In the genomic region with DNA sequence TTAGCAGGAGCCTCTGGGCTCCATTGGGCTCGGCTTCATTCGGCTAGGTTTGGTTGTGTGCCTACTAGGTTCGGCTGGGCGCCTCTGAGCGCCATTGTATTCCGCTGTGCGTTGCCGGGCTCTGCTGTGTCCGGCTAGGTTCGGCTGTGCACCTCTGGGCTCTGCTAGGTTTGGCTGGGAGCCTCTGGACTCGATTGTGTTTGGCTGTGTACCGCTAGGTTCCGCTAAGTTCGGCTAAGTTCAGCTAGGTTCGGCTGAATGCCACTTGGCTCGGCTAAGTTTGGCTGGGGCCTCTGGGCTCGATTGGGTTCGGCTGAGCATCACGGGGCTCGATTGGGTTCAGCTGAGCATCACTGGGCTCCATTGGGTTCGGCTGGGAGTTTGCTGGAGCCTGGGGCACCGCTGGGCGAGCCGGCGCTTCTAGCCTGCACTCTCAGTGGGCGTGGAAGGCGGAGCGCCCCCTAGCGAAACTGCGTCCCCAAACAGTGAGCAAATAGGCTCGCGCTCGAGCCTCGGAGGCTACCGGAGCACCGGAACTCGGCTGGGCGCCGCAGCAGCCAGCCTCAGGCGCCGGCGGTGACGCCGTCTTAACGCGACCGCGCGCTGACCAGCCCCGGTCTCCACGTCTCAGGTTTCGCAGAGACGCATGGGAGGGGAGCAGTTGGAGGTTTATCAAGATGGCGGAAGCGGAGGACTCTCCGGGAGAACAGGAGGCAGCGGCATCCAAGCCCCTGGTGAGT, we compare ENCODE assay signal across 8 mouse cellular contexts. TPM values are rescaled to one million over a fixed set of nuclear protein-coding genes. Genes with fewer than 3 reads are reported as not detected.
DNase-seq lines count a peak whose midpoint lies in the region; ATAC-seq and TF ChIP-seq lines count a peak whose summit lies in the region.

No protein-coding gene starts in this region.

- peak; percentile 91 for DNase-seq in A20 (ENCODE audit: low read depth, low spot score)
- peak; percentile 95 for DNase-seq in heart, embryonic 10.5 days (ENCODE audit: low spot score)
- peak; percentile 79 for DNase-seq in liver, adult 2 months (ENCODE audit: extremely low read depth, low read depth, low spot score)
- DNase-seq in splenic B cell, adult 2 months (ENCODE audit: low read depth, low spot score) = peak; percentile 92

- no peak for TF ChIP-seq POLR2A in bone marrow macrophage, adult 2 months (IDR thresholded peaks at IDR 0.05; ENCODE audit: borderline replicate concordance, low read depth, low read length)
- peak; percentile 43 for TF ChIP-seq POLR2A in embryonic fibroblast, embryonic 13.5 days (IDR thresholded peaks at IDR 0.05; ENCODE audit: low read depth, low read length)
- 0 out of 2 replicates have a peak, but pooled peaks have one; percentile 35 for TF ChIP-seq POLR2A in liver, adult 2 months (IDR thresholded peaks at IDR 0.05; ENCODE audit: extremely low read depth, insufficient read depth, low read length)
- peak; percentile 45 for TF ChIP-seq POLR2A in myocyte (IDR thresholded peaks at IDR 0.05; ENCODE audit: insufficient read length, low read depth)

- H3K4me1 ChIP-seq in bone marrow macrophage, adult 2 months (ENCODE audit: control insufficient read depth, insufficient read depth, low read length) = peaks cover 2% of the 10 kb centered on the region; the same call in 1 of the 2 replicates
- no peaks in the 10 kb centered on the region for H3K4me1 ChIP-seq in embryonic fibroblast, embryonic 13.5 days (ENCODE audit: control insufficient read depth, insufficient read depth, low read length)
- H3K4me1 ChIP-seq in heart, embryonic 10.5 days = no peaks in the 10 kb centered on the region
- peaks cover 6% of the 10 kb centered on the region; the same call in 1 of the 2 replicates for H3K4me1 ChIP-seq in kidney, embryonic 15.5 days
- peaks cover 1% of the 10 kb centered on the region; the same call in 1 of the 2 replicates for H3K4me1 ChIP-seq in liver, adult 2 months (ENCODE audit: control insufficient read depth, insufficient read depth, low read length)

- H3K27ac ChIP-seq in bone marrow macrophage, adult 2 months (ENCODE audit: insufficient read depth, low read depth, low read length) = peak overlapping the region; percentile 82
- H3K27ac ChIP-seq in embryonic fibroblast, embryonic 13.5 days (ENCODE audit: insufficient read depth, low read length) = peak overlapping the region; percentile 90
- peak overlapping the region; percentile 89 for H3K27ac ChIP-seq in heart, embryonic 10.5 days
- peak overlapping the region; percentile 96 for H3K27ac ChIP-seq in kidney, embryonic 15.5 days
- peak overlapping the region; percentile 84 for H3K27ac ChIP-seq in liver, adult 2 months (replicated peaks; ENCODE audit: insufficient read depth, low read depth, low read length)

- H3K9me3 ChIP-seq in heart, embryonic 10.5 days = no peaks in the 10 kb centered on the region
- no peaks in the 10 kb centered on the region for H3K9me3 ChIP-seq in kidney, embryonic 15.5 days (replicated peaks)

- peak overlapping the region; percentile 40 for H3ac ChIP-seq in myocyte (ENCODE audit: control insufficient read depth, insufficient read length)

- H3K9ac ChIP-seq in kidney, embryonic 15.5 days = peak overlapping the region; percentile 63
- peak overlapping the region; percentile 80 for H3K9ac ChIP-seq in liver, adult 2 months (ENCODE audit: low read depth, low read length)

- H3K79me2 ChIP-seq in liver, adult 2 months (ENCODE audit: control insufficient read depth, insufficient read depth, low read length) = no peaks in the 10 kb centered on the region; the same call in 1 of the 2 replicates
- peaks cover 16% of the 10 kb centered on the region for H3K79me2 ChIP-seq in myocyte (ENCODE audit: control insufficient read depth, insufficient read depth)

- no peak for TF ChIP-seq CTCF in bone marrow macrophage, adult 2 months (IDR thresholded peaks at IDR 0.05; ENCODE audit: low read depth, low read length)
- TF ChIP-seq CTCF in embryonic fibroblast, embryonic 13.5 days (IDR thresholded peaks at IDR 0.05; ENCODE audit: borderline replicate concordance, insufficient read depth, low read length) = peak; percentile 76; the same call in 1 of the 2 replicates
- TF ChIP-seq CTCF in liver, adult 2 months (IDR thresholded peaks at IDR 0.05; ENCODE audit: low read depth, low read length) = peak; percentile 80

- WGBS in heart, embryonic 10.5 days = 15% methylated on average over 57 of the region's 57 CpGs
- WGBS in kidney, embryonic 15.5 days = 24% methylated on average over 57 of the region's 57 CpGs
- under 1% methylated on average over 57 of the region's 57 CpGs for WGBS in liver, adult 2 months

- H3K27me3 ChIP-seq in heart, embryonic 10.5 days (ENCODE audit: insufficient read depth, poor library complexity, severe bottlenecking) = peaks cover 12% of the 10 kb centered on the region; the same call in 1 of the 2 replicates
- no peaks in the 10 kb centered on the region; the same call in 1 of the 2 replicates for H3K27me3 ChIP-seq in kidney, embryonic 15.5 days
- no peaks in the 10 kb centered on the region for H3K27me3 ChIP-seq in liver, adult 2 months (ENCODE audit: control insufficient read depth, insufficient read depth, low read length)
- H3K27me3 ChIP-seq in myocyte (ENCODE audit: control insufficient read depth, insufficient read depth, insufficient read length) = no peaks in the 10 kb centered on the region
- H3K27me3 ChIP-seq in splenic B cell, adult 2 months (ENCODE audit: control insufficient read depth, insufficient read depth, low read length, poor library complexity, severe bottlenecking) = no peaks in the 10 kb centered on the region

- H3K36me3 ChIP-seq in heart, embryonic 10.5 days = no peaks in the 10 kb centered on the region
- peaks cover 7% of the 10 kb centered on the region; the same call in 1 of the 2 replicates for H3K36me3 ChIP-seq in kidney, embryonic 15.5 days
- H3K36me3 ChIP-seq in liver, adult 2 months (ENCODE audit: control insufficient read depth, insufficient read depth, low read length) = peaks cover 10% of the 10 kb centered on the region
- no peaks in the 10 kb centered on the region for H3K36me3 ChIP-seq in myocyte (ENCODE audit: control insufficient read depth, insufficient read depth)
- H3K36me3 ChIP-seq in splenic B cell, adult 2 months (ENCODE audit: control insufficient read depth, insufficient read depth, low read length, poor library complexity, severe bottlenecking) = peaks cover 5% of the 10 kb centered on the region; the same call in 1 of the 2 replicates

- H3K4me3 ChIP-seq in bone marrow macrophage, adult 2 months (ENCODE audit: insufficient read depth, low read length) = peak overlapping the region; percentile 67
- peak overlapping the region; percentile 97 for H3K4me3 ChIP-seq in embryonic fibroblast, embryonic 13.5 days (ENCODE audit: insufficient read depth, low read length)
- peak overlapping the region; percentile 68 for H3K4me3 ChIP-seq in heart, embryonic 10.5 days
- peak overlapping the region; percentile 62 for H3K4me3 ChIP-seq in kidney, embryonic 15.5 days (replicated peaks)
- H3K4me3 ChIP-seq in liver, adult 2 months (ENCODE audit: insufficient read depth, low read depth, low read length) = peak overlapping the region; percentile 86
- peak overlapping the region; percentile 70 for H3K4me3 ChIP-seq in myocyte

- H3K4me2 ChIP-seq in kidney, embryonic 15.5 days = peak overlapping the region; percentile 66
- peak overlapping the region; percentile 71 for H3K4me2 ChIP-seq in myocyte (ENCODE audit: low read depth)

- peak; percentile 91 for ATAC-seq in kidney, embryonic 15.5 days (replicated peaks; ENCODE audit: low FRiP score)

TF ChIP-seq in myocyte, 11 proteins besides CTCF, POLR2A, EP300 and RAD21:
- no peak for TF ChIP-seq CEBPB (IDR thresholded peaks at IDR 0.05; ENCODE audit: insufficient read depth, poor library complexity, severe bottlenecking)
- no peak for TF ChIP-seq SRF (IDR thresholded peaks at IDR 0.05; ENCODE audit: control insufficient read depth, insufficient read length, low read depth)
- TF ChIP-seq MAX (IDR thresholded peaks at IDR 0.05; ENCODE audit: low read depth) = no peak
- no peak for TF ChIP-seq TCF12 (IDR thresholded peaks at IDR 0.05; ENCODE audit: insufficient read depth, poor library complexity, severe bottlenecking)
- TF ChIP-seq REST (IDR thresholded peaks at IDR 0.05; ENCODE audit: insufficient read depth, insufficient read length) = no peak
- TF ChIP-seq E2F4 (IDR thresholded peaks at IDR 0.05; ENCODE audit: insufficient read depth) = no peak
- TF ChIP-seq MYOG (IDR thresholded peaks at IDR 0.05; ENCODE audit: control insufficient read depth in 1 of 3, insufficient read depth in 1 of 3, insufficient read length in 2 of 3, low read depth in 2 of 3) = peak in 1 of 3 experiments; percentile 30
- peak; percentile 57 for TF ChIP-seq POLR2AphosphoS2 (IDR thresholded peaks at IDR 0.05; ENCODE audit: insufficient read length, low read depth)
- no peak for TF ChIP-seq TCF3 (IDR thresholded peaks at IDR 0.05; ENCODE audit: insufficient read length, low read depth)
- TF ChIP-seq USF1 (IDR thresholded peaks at IDR 0.05; ENCODE audit: low read depth) = no peak
- peak in 1 of 3 experiments; percentile 20 for TF ChIP-seq MYOD1 (IDR thresholded peaks at IDR 0.05; ENCODE audit: control insufficient read depth in 1 of 3, insufficient read length in 2 of 3, low read depth in 2 of 3)

RNA-seq across cellular contexts. Expression of a gene that starts 1.6 kb away (rescaled TPM):
- 21.8 and 31.6 TPM in 2 replicates for polyA plus RNA-seq in bone marrow macrophage, adult 2 months (2012; ENCODE audit: insufficient read depth, insufficient read length, missing spikeins)
- polyA plus RNA-seq in embryonic fibroblast, embryonic 13.5 days (2011; ENCODE audit: insufficient read length, low read depth, missing spikeins) = 26.9 and 29.5 TPM in 2 replicates
- 19.1 and 24.6 TPM in 2 replicates for polyA plus RNA-seq in heart, embryonic 10.5 days (2016; fragmentation: Nextera tagmentation; extraction: Ambion mirVana)
- 20.0 and 22.3 TPM in 2 replicates for polyA plus RNA-seq in kidney, embryonic 15.5 days (2015; fragmentation: Nextera tagmentation; extraction: Ambion mirVana)
- total RNA-seq in liver, adult 2 months (2014; rRNA removed) = 35.1 and 40.5 TPM in 2 replicates
- 11.7 and 14.9 TPM in 2 replicates for polyA plus RNA-seq in liver, adult 2 months (2012; rRNA removed)
- 9.1 TPM for polyA plus RNA-seq in myocyte (2012; fragmentation: generic; extraction: Trizol)

RNA-seq across cellular contexts. Expression of a gene that starts 46.9 kb away (rescaled TPM):
- polyA plus RNA-seq in bone marrow macrophage, adult 2 months (2012; ENCODE audit: insufficient read depth, insufficient read length, missing spikeins) = 42.4 and 42.6 TPM in 2 replicates
- 7.2 and 9.6 TPM in 2 replicates for polyA plus RNA-seq in embryonic fibroblast, embryonic 13.5 days (2011; ENCODE audit: insufficient read length, low read depth, missing spikeins)
- polyA plus RNA-seq in heart, embryonic 10.5 days (2016; fragmentation: Nextera tagmentation; extraction: Ambion mirVana) = 9.1 and 9.8 TPM in 2 replicates
- polyA plus RNA-seq in kidney, embryonic 15.5 days (2015; fragmentation: Nextera tagmentation; extraction: Ambion mirVana) = 17.4 and 17.6 TPM in 2 replicates
- total RNA-seq in liver, adult 2 months (2014; rRNA removed) = 2.5 and 2.8 TPM in 2 replicates
- polyA plus RNA-seq in liver, adult 2 months (2012; rRNA removed) = 0.41 and 0.71 TPM in 2 replicates
- polyA plus RNA-seq in myocyte (2012; fragmentation: generic; extraction: Trizol) = 3.6 TPM

Comparison
In these comparisons a context has a peak if more than half of its experiments do, and no peak if none do; other contexts are left out.
1. Peak in every context shown above with its lines: DNase-seq, ATAC-seq, H3K4me3 ChIP-seq and H3K27ac ChIP-seq.